Mouse (Mus musculus) stomach, postnatal 0 days (tissue): ENCODE measurements at regions not wholly inside any gene's neighbourhood (a gene's known extent, or its start where the extent isn't known, plus 50 kb on each side); places are given as distances from the start of the nearest gene placed in this dataset.

ENCODE experiments used
- ATAC-seq: fragments of 200-750 bp; cut with Nextera tagmentation; 2 replicates; pipeline ENCODE4 v1.8.0; 2017; ENCODE audit not compliant: low FRiP score, low TSS enrichment
- DNase-seq: peaks from one replicate; pipeline ENCODE4 v3.0.0-alpha.2; 2016; ENCODE audit warnings: low spot score
- H3K27ac ChIP-seq: fragments of 300-500 bp; sonication (generic); replicated peaks from 2 replicates; pipeline ENCODE4 v1.5.1; 2014; ENCODE audit warnings: mild to moderate bottlenecking, control low read depth
- H3K27me3 ChIP-seq: fragments of 300-500 bp; sonication (generic); 2 replicates; pipeline ENCODE4 v1.6.1; 2014; ENCODE audit warnings: low read length; ENCODE audit not compliant: control insufficient read depth, insufficient read depth
- H3K36me3 ChIP-seq: fragments of 300-500 bp; sonication (generic); 2 replicates; pipeline ENCODE4 v1.6.1; 2014; ENCODE audit warnings: low read length, mixed read lengths; ENCODE audit not compliant: control insufficient read depth, insufficient read depth
- H3K4me1 ChIP-seq: fragments of 300-500 bp; sonication (generic); replicated peaks from 2 replicates; pipeline ENCODE4 v1.6.1; 2014; ENCODE audit warnings: antibody characterized with exemption; ENCODE audit not compliant: control insufficient read depth, insufficient read depth
- H3K4me2 ChIP-seq: fragments of 300-500 bp; sonication (generic); replicated peaks from 2 replicates; pipeline ENCODE4 v1.6.1; 2014; ENCODE audit warnings: low read depth, mild to moderate bottlenecking, control low read depth, moderate library complexity
- H3K4me3 ChIP-seq: fragments of 300-500 bp; sonication (generic); 2 replicates; pipeline ENCODE4 v1.5.1; 2014; ENCODE audit warnings: low read depth, low read length, control low read depth
- H3K9ac ChIP-seq: fragments of 300-500 bp; sonication (generic); 2 replicates; pipeline ENCODE4 v1.6.1; 2014; ENCODE audit warnings: mild to moderate bottlenecking, low read length, control low read depth, mixed read lengths
- H3K9me3 ChIP-seq: fragments of 300-500 bp; sonication (generic); 2 replicates; pipeline ENCODE4 v1.6.1; 2016; ENCODE audit warnings: low read length; ENCODE audit not compliant: control insufficient read depth
- CTCF ChIP-seq: IDR thresholded peaks from 2 replicates; pipeline ENCODE4 v1.5.1; 2016; ENCODE audit warnings: antibody characterized with exemption, low read depth, mild to moderate bottlenecking, moderate library complexity
- EP300 ChIP-seq: optimal IDR thresholded peaks from 2 replicates; pipeline ENCODE3; 2016; ENCODE audit warnings: antibody characterized with exemption
- WGBS: fragments of 180-500 bp; shearing (Covaris S2); extraction: QIAGEN DNeasy Blood & Tissue Kit; methylation state at CpG from one replicate; pipeline ENCODE4 v1.1.7; 2014; 5-methylcytosine and 5-hydroxymethylcytosine counted together

DNA sequence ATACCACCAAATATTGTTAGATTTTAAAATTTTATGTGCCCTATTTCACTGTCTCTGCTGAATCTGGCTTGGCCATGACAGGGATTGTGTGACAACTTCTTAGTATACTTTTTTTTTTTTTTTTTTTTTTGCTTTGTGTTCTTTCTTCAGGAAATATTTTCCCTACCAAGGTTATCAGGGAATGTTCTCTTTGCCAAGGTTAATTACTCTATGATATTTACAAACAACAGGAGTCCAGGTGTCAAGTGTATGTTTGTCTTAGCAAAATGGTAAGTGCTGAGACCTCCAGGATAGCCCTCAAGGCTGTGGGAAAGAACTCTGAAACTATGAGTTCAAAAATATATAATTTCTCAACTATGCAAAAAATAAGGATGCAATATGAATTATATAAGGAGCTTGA, 143.4 kb downstream of the Tmem161b start:
- Histone ChIP-seq H3K9me3 (no peaks in the 10 kb centered on the region), H3K27ac (no peak overlapping the region), H3K4me3 (no peak overlapping the region), H3K9ac (no peak overlapping the region), H3K27me3 (no peaks in the 10 kb centered on the region), H3K36me3 (no peaks in the 10 kb centered on the region), H3K4me1 (no peaks in the 10 kb centered on the region), H3K4me2 (no peak overlapping the region)
- TF ChIP-seq CTCF: no peak
- TF ChIP-seq EP300: no peak
- ATAC-seq (no peak), DNase-seq (no peak)

DNA sequence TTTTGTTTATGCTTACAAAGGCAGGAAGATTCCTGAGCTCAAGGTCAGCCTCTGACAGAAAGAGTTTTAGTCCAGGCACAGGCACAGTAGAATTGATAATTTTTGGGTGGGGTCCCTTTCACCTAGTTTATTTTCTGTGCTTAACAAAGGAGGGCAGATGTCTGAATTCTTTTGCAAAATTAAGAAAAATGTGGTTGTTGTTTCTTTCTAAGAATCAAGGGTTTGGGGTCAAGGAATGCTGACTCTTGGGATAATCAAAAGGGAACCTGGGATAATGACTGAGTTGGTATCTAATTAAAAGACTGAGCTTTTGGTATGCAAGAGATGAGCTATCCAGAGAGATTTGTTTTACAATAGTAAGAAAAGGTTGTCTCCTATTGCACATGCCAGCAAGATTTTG, 143.9 kb downstream of the Tmem161b start:
- no peak for ATAC-seq
- H3K4me3 ChIP-seq: no peak overlapping the region
- no peak for TF ChIP-seq CTCF
- TF ChIP-seq EP300: no peak

DNA sequence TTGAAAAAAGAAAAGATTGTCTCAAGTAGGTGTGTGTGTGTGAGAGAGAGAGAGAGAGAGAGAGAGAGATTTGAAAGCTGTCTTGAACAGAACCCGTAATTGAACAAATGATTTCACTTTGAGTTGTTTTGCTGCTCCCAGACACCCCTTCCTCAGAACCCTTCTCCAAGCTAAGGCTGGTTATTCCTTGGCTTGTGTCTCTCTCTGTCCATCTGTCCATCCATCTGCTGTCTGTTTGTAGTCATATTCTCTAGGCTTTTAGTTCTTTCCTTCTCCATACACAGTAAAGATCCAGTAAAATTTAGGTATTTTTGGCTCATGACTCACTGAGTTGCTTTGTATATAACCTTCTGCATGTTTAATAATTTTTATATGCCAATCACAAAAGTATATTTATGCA, 144.7 kb downstream of the Tmem161b start:
- Histone ChIP-seq H3K27me3 (no peaks in the 10 kb centered on the region), H3K4me3 (no peak overlapping the region), H3K9ac (no peak overlapping the region), H3K4me2 (no peak overlapping the region), H3K4me1 (no peaks in the 10 kb centered on the region), H3K9me3 (no peaks in the 10 kb centered on the region), H3K36me3 (no peaks in the 10 kb centered on the region), H3K27ac (no peak overlapping the region)
- WGBS: 65% methylated on average over 1 of the region's 1 CpGs
- TF ChIP-seq EP300: no peak
- no peak for DNase-seq
- ATAC-seq: no peak

More for the DNA sequence above, 143.9 kb downstream of the Tmem161b start:
- Histone ChIP-seq H3K4me2 (no peak overlapping the region), H3K4me1 (no peaks in the 10 kb centered on the region), H3K9me3 (no peaks in the 10 kb centered on the region), H3K27ac (no peak overlapping the region), H3K9ac (no peak overlapping the region), H3K36me3 (no peaks in the 10 kb centered on the region), H3K27me3 (no peaks in the 10 kb centered on the region)
- no peak for DNase-seq

DNA sequence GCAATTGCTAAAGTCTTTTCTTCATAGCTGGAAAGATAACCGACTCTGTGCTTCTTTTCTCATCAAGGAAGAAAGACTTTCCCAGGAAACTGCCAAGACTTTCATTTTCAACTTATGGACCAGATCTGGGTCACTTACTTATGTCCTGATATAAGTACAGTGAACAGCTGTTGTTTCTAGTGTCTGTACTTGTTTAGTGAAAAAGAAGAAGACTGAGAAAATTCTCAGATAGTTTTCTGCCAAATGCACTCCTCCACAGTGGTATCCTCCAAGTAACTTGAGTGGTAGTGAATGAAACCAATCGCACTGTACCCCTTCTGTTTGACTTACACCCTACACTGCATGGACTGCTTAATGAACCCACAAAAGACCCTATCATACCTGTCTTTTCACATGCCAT, 146.1 kb downstream of the Tmem161b start:
- ATAC-seq (no peak), DNase-seq (no peak)
- Histone ChIP-seq H3K36me3 (no peaks in the 10 kb centered on the region), H3K4me1 (no peaks in the 10 kb centered on the region), H3K27me3 (no peaks in the 10 kb centered on the region), H3K4me3 (no peak overlapping the region), H3K9ac (no peak overlapping the region), H3K27ac (no peak overlapping the region), H3K4me2 (no peak overlapping the region), H3K9me3 (no peaks in the 10 kb centered on the region)
- TF ChIP-seq CTCF: no peak
- no peak for TF ChIP-seq EP300
- 72% methylated on average over 2 of the region's 2 CpGs for WGBS

DNA sequence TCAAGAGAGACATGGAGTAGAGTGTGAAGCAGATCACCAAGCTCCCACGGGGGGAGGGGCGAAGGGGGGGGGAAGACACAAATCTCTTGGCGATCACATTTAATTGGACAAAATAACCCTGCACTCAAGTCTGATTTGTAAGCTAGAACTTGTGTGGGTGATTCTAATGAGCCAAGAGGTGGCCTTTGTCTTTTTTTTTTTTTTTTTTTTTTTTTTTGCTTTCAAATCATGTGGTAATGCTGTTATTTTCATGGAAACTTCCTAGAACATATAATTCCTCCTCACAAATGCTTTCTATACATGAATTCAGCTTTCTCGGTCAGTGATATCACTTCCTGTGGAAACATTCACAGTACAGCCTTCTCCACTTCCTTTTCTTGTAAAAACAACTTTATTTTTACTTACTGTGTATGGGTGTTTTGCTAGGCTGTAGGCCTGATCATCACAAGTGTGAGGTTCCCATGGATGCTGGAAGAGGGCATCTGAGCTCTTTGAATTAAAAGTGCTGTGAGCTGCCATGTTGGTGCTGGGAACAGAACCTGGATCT, 152.7 kb downstream of the Tmem161b start:
- H3K36me3 ChIP-seq: no peaks in the 10 kb centered on the region
- no peak overlapping the region for H3K4me3 ChIP-seq
- no peaks in the 10 kb centered on the region for H3K9me3 ChIP-seq
- H3K4me1 ChIP-seq: no peaks in the 10 kb centered on the region
- 88% methylated on average over 4 of the region's 4 CpGs for WGBS
- no peak for ATAC-seq
- H3K27me3 ChIP-seq: no peaks in the 10 kb centered on the region
- H3K9ac ChIP-seq: no peak overlapping the region
- H3K27ac ChIP-seq: no peak overlapping the region
- no peak for TF ChIP-seq CTCF
- TF ChIP-seq EP300: no peak
- H3K4me2 ChIP-seq: no peak overlapping the region
- no peak for DNase-seq

DNA sequence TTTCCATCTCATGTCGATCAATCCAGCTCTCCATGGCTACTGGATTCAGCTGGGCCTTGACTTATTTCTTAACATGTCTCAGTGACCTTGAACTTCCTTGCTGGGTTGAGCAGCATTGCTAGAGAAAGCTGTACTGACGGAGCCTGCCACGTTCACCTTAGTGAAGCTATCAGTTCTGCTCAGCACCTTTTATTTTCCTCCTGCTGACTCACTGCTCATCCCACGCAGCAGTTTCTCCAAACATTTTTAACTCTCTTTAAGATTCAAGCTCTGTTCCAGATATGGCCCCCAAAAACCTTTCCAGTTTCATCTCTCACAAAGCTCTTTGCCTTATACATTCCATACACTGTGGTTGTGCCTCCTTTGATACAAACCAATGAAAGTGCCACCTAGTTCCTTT, 153.8 kb downstream of the Tmem161b start:
- Histone ChIP-seq H3K27ac (no peak overlapping the region), H3K4me2 (no peak overlapping the region), H3K27me3 (no peaks in the 10 kb centered on the region), H3K9ac (no peak overlapping the region), H3K4me3 (no peak overlapping the region), H3K36me3 (no peaks in the 10 kb centered on the region), H3K9me3 (no peaks in the 10 kb centered on the region), H3K4me1 (no peaks in the 10 kb centered on the region)
- ATAC-seq (no peak), DNase-seq (no peak)
- TF ChIP-seq CTCF (no peak), EP300 (no peak)
- 80% methylated on average over 4 of the region's 4 CpGs for WGBS
